Mouse (Mus musculus): ENCODE data around the gene Efhc1. TPM values are rescaled to one million over a fixed set of nuclear protein-coding genes. Genes with fewer than 3 reads are reported as not detected.
A peak's percentile ranks its signal among the peaks of the same experiment; 100 is the strongest.

Gene Efhc1
- total and polyA plus RNA-seq, 3 experiments, result not detected

DNA sequence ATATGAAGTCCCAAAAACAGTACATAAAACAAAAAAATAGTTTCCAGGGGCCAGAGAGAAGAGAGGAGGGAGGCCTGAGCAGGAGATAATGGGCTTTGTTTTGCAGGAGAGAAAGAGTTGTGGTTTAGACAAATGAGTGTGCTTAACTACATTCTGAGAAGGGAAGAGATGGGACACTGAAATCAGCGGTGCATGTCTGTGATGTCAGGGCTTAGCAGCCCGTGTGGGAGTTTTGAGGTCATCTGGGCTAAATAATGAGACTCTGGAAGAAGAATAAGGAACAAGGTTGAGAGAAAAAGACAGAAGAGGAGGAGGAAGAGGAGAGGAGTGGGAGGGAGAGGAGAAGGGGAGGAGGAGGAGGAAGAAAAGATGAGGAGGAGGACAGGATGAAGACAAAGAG is 39.3 kb upstream of the Efhc1 start:
- TF ChIP-seq NRF1 (IDR thresholded peaks at IDR 0.05; ENCODE audit: low read depth, low read length) (no peak), IRF4 (IDR thresholded peaks at IDR 0.05; ENCODE audit: low read depth, low read length) (peak; percentile 41), MEF2A (IDR thresholded peaks at IDR 0.05; ENCODE audit: borderline replicate concordance, low read depth, low read length) (0 out of 2 replicates have a peak, but pooled peaks have one; percentile 19), TBP (conservative IDR thresholded peaks at IDR 0.05; ENCODE audit: low read depth, low read length) (no peak), POLR2A (IDR thresholded peaks at IDR 0.05; ENCODE audit: low read depth, low read length) (no peak), ETS1 (conservative IDR thresholded peaks at IDR 0.05; ENCODE audit: low read depth, low read length) (peak; percentile 71), MAFK (IDR thresholded peaks at IDR 0.05; ENCODE audit: insufficient replicate concordance, low read length) (0 out of 2 replicates have a peak, but pooled peaks have one; percentile 13), EP300 (IDR thresholded peaks at IDR 0.05; ENCODE audit: low read length) (peak; percentile 61; the same call in 1 of the 2 replicates), CHD2 (IDR thresholded peaks at IDR 0.05; ENCODE audit: low read length) (no peak), BHLHE40 (IDR thresholded peaks at IDR 0.05; ENCODE audit: low read depth, low read length) (peak; percentile 64), KAT2A (IDR thresholded peaks at IDR 0.05; ENCODE audit: insufficient replicate concordance, low read length) (no peak), SIN3A (IDR thresholded peaks at IDR 0.05; ENCODE audit: low read length) (no peak), ZNF384 (IDR thresholded peaks at IDR 0.05; ENCODE audit: low read depth, low read length) (peak; percentile 47; the same call in 1 of the 2 replicates), CHD1 (IDR thresholded peaks at IDR 0.05; ENCODE audit: low read depth, low read length) (no peak)
- 0 out of 2 replicates have a peak overlapping the region, but pooled peaks have one; percentile 31 for H3K9ac ChIP-seq (ENCODE audit: insufficient read depth, low read depth)

GRCm38 (mm10) chr1:20912527-20913171 is 38.8 kb upstream of the Efhc1 start:
- Histone ChIP-seq H3K9ac (ENCODE audit: insufficient read depth, low read depth) (0 out of 2 replicates have a peak overlapping the region, but pooled peaks have one; percentile 31), H3K4me3 (replicated peaks in 1 of 3; ENCODE audit: low read depth in 2 of 3, low read length in 2 of 3, poor library complexity in 1 of 3) (no peak overlapping the region), H3K4me1 (ENCODE audit: control insufficient read depth in 1 of 2, insufficient read depth in 2 of 2) (peaks cover 0 to 19% of the 10 kb centered on the region in 2 experiments; a peak in 2 of 4 replicates), H3K9me3 (replicated peaks; ENCODE audit: low read length) (no peaks in the 10 kb centered on the region), H3K4me2 (ENCODE audit: insufficient read depth, low read depth, poor library complexity, severe bottlenecking) (peak overlapping the region; percentile 24; the same call in 1 of the 2 replicates), H3K36me3 (replicated peaks in 1 of 2; ENCODE audit: control insufficient read depth in 1 of 2, insufficient read depth in 1 of 2, low read length in 1 of 2) (no peaks in the 10 kb centered on the region), H3K27me3 (replicated peaks) (no peaks in the 10 kb centered on the region), H3K27ac (ENCODE audit: insufficient read depth, low read depth) (no peak overlapping the region), H3K79me2 (replicated peaks; ENCODE audit: control insufficient read depth, extremely low read depth, insufficient read depth, poor library complexity, severe bottlenecking) (no peaks in the 10 kb centered on the region)
- TF ChIP-seq ELF1 (IDR thresholded peaks at IDR 0.05; ENCODE audit: low read depth, low read length), result no peak
- peak; percentile 51 for TF ChIP-seq ZNF384 (IDR thresholded peaks at IDR 0.05; ENCODE audit: low read depth, low read length)
- TF ChIP-seq ZC3H11A (IDR thresholded peaks at IDR 0.05; ENCODE audit: low read depth, low read length), result no peak
- no peak for TF ChIP-seq CHD1 (IDR thresholded peaks at IDR 0.05; ENCODE audit: low read depth, low read length)
- TF ChIP-seq BHLHE40 (IDR thresholded peaks at IDR 0.05; ENCODE audit: low read depth, low read length), result peak; percentile 63
- no peak for TF ChIP-seq EP300 (IDR thresholded peaks at IDR 0.05; ENCODE audit: low read length)
- dilution Hi-C loops (cut with MboI; ENCODE audit: extremely low pct_ligation_motif_present, extremely low pct_unique_long_range_greater_than_20kb, low sequenced_read_pairs), result no loop called here
- in situ Hi-C loops (cut with MboI; ENCODE audit: low pct_ligation_motif_present, low pct_unique_long_range_greater_than_20kb, low sequenced_read_pairs), result no loop called here
- DNase-seq (ENCODE audit: extremely low read depth), result peak; percentile 17

More for the DNA sequence above, 39.3 kb upstream of the Efhc1 start:
- Histone ChIP-seq H3K36me3 (replicated peaks in 1 of 2; ENCODE audit: control insufficient read depth in 1 of 2, insufficient read depth in 1 of 2, low read length in 1 of 2) (no peaks in the 10 kb centered on the region), H3K9me3 (replicated peaks; ENCODE audit: low read length) (no peaks in the 10 kb centered on the region), H3K27me3 (replicated peaks) (no peaks in the 10 kb centered on the region), H3K27ac (ENCODE audit: insufficient read depth, low read depth) (no peak overlapping the region), H3K79me2 (replicated peaks; ENCODE audit: control insufficient read depth, extremely low read depth, insufficient read depth, poor library complexity, severe bottlenecking) (no peaks in the 10 kb centered on the region), H3K4me3 (replicated peaks in 1 of 3; ENCODE audit: low read depth in 2 of 3, low read length in 2 of 3, poor library complexity in 1 of 3) (no peak overlapping the region), H3K4me2 (ENCODE audit: insufficient read depth, low read depth, poor library complexity, severe bottlenecking) (peak overlapping the region; percentile 24), H3K4me1 (ENCODE audit: control insufficient read depth in 1 of 2, insufficient read depth in 2 of 2) (peaks cover 0 to 19% of the 10 kb centered on the region in 2 experiments; a peak in 2 of 4 replicates)
- DNase-seq (ENCODE audit: extremely low read depth), result peak; percentile 77
- in situ Hi-C loops (cut with MboI; ENCODE audit: low pct_ligation_motif_present, low pct_unique_long_range_greater_than_20kb, low sequenced_read_pairs), result no loop called here
- dilution Hi-C loops (cut with MboI; ENCODE audit: extremely low pct_ligation_motif_present, extremely low pct_unique_long_range_greater_than_20kb, low sequenced_read_pairs), result no loop called here
